Mouse (Mus musculus) heart, postnatal 0 days (tissue): ENCODE measurements around the gene Ccl1.

Experiments used
- CTCF ChIP-seq: IDR thresholded peaks from 2 replicates; pipeline ENCODE4 v1.5.1; 2016; ENCODE audit warnings: antibody characterized with exemption, control low read depth, low read depth
- EP300 ChIP-seq: IDR thresholded peaks from 2 replicates; pipeline ENCODE4 v1.6.1; 2016; ENCODE audit warnings: antibody characterized with exemption, low read depth

DNA sequence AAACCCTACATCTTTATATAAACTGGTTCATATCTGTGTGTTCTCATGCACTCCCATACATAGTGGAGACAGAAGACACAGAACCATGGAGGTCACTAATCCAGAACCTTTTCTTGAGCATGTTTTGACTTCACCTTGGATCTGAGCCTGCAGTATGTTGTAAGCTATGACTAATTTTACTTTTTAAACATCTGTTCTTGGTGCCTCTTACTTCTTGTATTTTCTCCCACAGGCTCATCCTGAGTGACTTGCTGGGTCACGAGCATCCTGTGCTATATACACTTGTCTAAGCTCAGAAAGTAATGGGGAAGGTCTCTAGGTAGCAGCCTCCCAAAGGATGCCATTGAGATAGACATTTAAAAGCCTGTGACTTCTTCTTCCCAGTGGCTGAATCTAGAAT, 172.5 kb downstream of the Ccl1 start:
- TF ChIP-seq CTCF = no peak
- TF ChIP-seq EP300 = no peak
